27 mouse cellular contexts compared by ENCODE assay signal in genomic region chr12:79852606-79853005, GRCm38 (mm10).
DNase-seq lines count a peak whose midpoint lies in the region; ATAC-seq and TF ChIP-seq lines count a peak whose summit lies in the region.
"Had no signal": no experiment of that assay in that cellular context is flagged by ENCODE, and none has a peak within 500 bp of the region (broad histone marks: within the 10 kb centered on the region; RNA-seq: fewer than 3 reads in every experiment).

No protein-coding gene starts in this region.

- no peak for TF ChIP-seq EP300 in ES-Bruce4 (IDR thresholded peaks at IDR 0.05; ENCODE audit: insufficient read depth, low read depth, low read length)

- DNase-seq in heart, embryonic 10.5 days (ENCODE audit: low spot score): no peak
- no peak for DNase-seq in heart, postnatal 25 days (ENCODE audit: low spot score)
- DNase-seq in lung, embryonic 14.5 days: no peak
- DNase-seq in lung, adult 2 months: no peak
- DNase-seq in R1 (ENCODE audit: low read depth, low spot score): peak; percentile 80
- DNase-seq in retina, postnatal 1 day: no peak
- DNase-seq: adrenal gland, postnatal 10 days; cerebellum, adult 11-12 months; cerebellum, adult 9-11 months; embryo, embryonic 11 days; gastrocnemius, adult 2 months; gastrocnemius, postnatal 36 days; heart, postnatal 14 days; kidney, adult 2 months; layer of hippocampus, adult 9-11 months; lung, postnatal 14 days; midbrain, embryonic 14.5 days; right cerebral cortex, postnatal 4 days had no signal

- no peak for TF ChIP-seq POLR2A in lung, adult 2 months (IDR thresholded peaks at IDR 0.05; ENCODE audit: borderline replicate concordance, extremely low read depth, low read depth, low read length)
- TF ChIP-seq POLR2A in ES-Bruce4 (IDR thresholded peaks at IDR 0.05; ENCODE audit: insufficient read depth, low read length): no peak

- H3K36me3 ChIP-seq in heart, embryonic 10.5 days: no peaks in the 10 kb centered on the region
- H3K36me3 ChIP-seq in lung, embryonic 14.5 days (ENCODE audit: insufficient read depth): no peaks in the 10 kb centered on the region
- H3K36me3 ChIP-seq in ES-Bruce4 (ENCODE audit: control insufficient read depth, insufficient read depth, low read length, poor library complexity, severe bottlenecking): no peaks in the 10 kb centered on the region
- H3K36me3 ChIP-seq: embryonic facial prominence, embryonic 12.5 days; forebrain, embryonic 15.5 days; heart, embryonic 13.5 days; limb, embryonic 13.5 days had no signal

- 94% methylated on average over 4 of the region's 4 CpGs for WGBS in heart, embryonic 10.5 days
- 97% methylated on average over 4 of the region's 4 CpGs for WGBS in lung, embryonic 14.5 days
- 98% methylated on average over 4 of the region's 4 CpGs for WGBS in lung, adult 2 months

- no peak overlapping the region for H3K4me2 ChIP-seq in lung, embryonic 14.5 days
- H3K4me2 ChIP-seq: embryonic facial prominence, embryonic 12.5 days; forebrain, embryonic 15.5 days; heart, embryonic 13.5 days; limb, embryonic 13.5 days; liver, embryonic 11.5 days had no signal

- peaks cover 54% of the 10 kb centered on the region for H3K4me1 ChIP-seq in heart, embryonic 10.5 days
- H3K4me1 ChIP-seq in lung, embryonic 14.5 days (ENCODE audit: insufficient read depth): peaks cover 41% of the 10 kb centered on the region
- H3K4me1 ChIP-seq in lung, adult 2 months (ENCODE audit: control insufficient read depth, insufficient read depth, low read length): peaks cover 8% of the 10 kb centered on the region
- H3K4me1 ChIP-seq in ES-Bruce4 (ENCODE audit: control insufficient read depth, insufficient read depth, low read length): peaks cover 2% of the 10 kb centered on the region

- H3K4me3 ChIP-seq in heart, embryonic 10.5 days: no peak overlapping the region
- H3K4me3 ChIP-seq in lung, embryonic 14.5 days (ENCODE audit: low read depth, low read length): no peak overlapping the region
- H3K4me3 ChIP-seq in lung, adult 2 months (replicated peaks; ENCODE audit: extremely low read depth, low read depth, low read length): no peak overlapping the region
- no peak overlapping the region for H3K4me3 ChIP-seq in ES-Bruce4 (ENCODE audit: low read depth, low read length)
- H3K4me3 ChIP-seq: embryonic facial prominence, embryonic 12.5 days; forebrain, embryonic 15.5 days; gastrocnemius, adult 2 months; heart, adult 2 months; heart, embryonic 13.5 days; limb, embryonic 13.5 days had no signal

- ATAC-seq in lung, embryonic 14.5 days (ENCODE audit: insufficient read depth): no peak
- ATAC-seq: CD4-positive, CD25-positive, alpha-beta regulatory T cell, adult 4 months; forebrain, embryonic 15.5 days; hindbrain, embryonic 16.5 days had no signal

- H3K27ac ChIP-seq in heart, embryonic 10.5 days: 0 out of 2 replicates have a peak overlapping the region, but pooled peaks have one; percentile 38
- H3K27ac ChIP-seq in lung, embryonic 14.5 days (ENCODE audit: low read depth): no peak overlapping the region
- H3K27ac ChIP-seq in ES-Bruce4 (ENCODE audit: insufficient read depth, low read length): peak overlapping the region; percentile 99
- H3K27ac ChIP-seq: forebrain, embryonic 15.5 days; gastrocnemius, adult 2 months; heart, adult 2 months; limb, embryonic 13.5 days had no signal

- intact Hi-C loops in heart, postnatal 25 days (cut with DNase I): no loop called here

- no peaks in the 10 kb centered on the region for H3K9me3 ChIP-seq in heart, embryonic 10.5 days
- H3K9me3 ChIP-seq in lung, embryonic 14.5 days (ENCODE audit: low read depth, low read length): peaks cover 3% of the 10 kb centered on the region; the same call in 1 of the 2 replicates
- H3K9me3 ChIP-seq in ES-Bruce4 (replicated peaks; ENCODE audit: control insufficient read depth, insufficient read depth, low read length, poor library complexity, severe bottlenecking): peaks cover 3% of the 10 kb centered on the region; the same call in 1 of the 2 replicates
- H3K9me3 ChIP-seq: embryonic facial prominence, embryonic 12.5 days; forebrain, embryonic 15.5 days had no signal

- TF ChIP-seq CTCF in lung, embryonic 14.5 days (IDR thresholded peaks at IDR 0.05; ENCODE audit: low read depth): peak; percentile 14; the same call in 1 of the 2 replicates
- TF ChIP-seq CTCF in lung, adult 2 months (IDR thresholded peaks at IDR 0.05; ENCODE audit: insufficient read depth, low read length): no peak
- peak; percentile 33 for TF ChIP-seq CTCF in ES-Bruce4 (IDR thresholded peaks at IDR 0.05; ENCODE audit: low read depth, low read length)

- H3K27me3 ChIP-seq in heart, embryonic 10.5 days (ENCODE audit: insufficient read depth, poor library complexity, severe bottlenecking): no peaks in the 10 kb centered on the region
- no peaks in the 10 kb centered on the region for H3K27me3 ChIP-seq in lung, embryonic 14.5 days (ENCODE audit: insufficient read depth, low read length)
- H3K27me3 ChIP-seq in ES-Bruce4 (ENCODE audit: control insufficient read depth, insufficient read depth, low read length, poor library complexity, severe bottlenecking): no peaks in the 10 kb centered on the region
- H3K27me3 ChIP-seq: embryonic facial prominence, embryonic 12.5 days; forebrain, embryonic 15.5 days; heart, embryonic 13.5 days; limb, embryonic 13.5 days had no signal

- no peak overlapping the region for H3K9ac ChIP-seq in lung, embryonic 14.5 days
- H3K9ac ChIP-seq in ES-Bruce4 (ENCODE audit: low read depth, poor library complexity, severe bottlenecking): no peak overlapping the region
- H3K9ac ChIP-seq: embryonic facial prominence, embryonic 12.5 days; forebrain, embryonic 15.5 days; heart, embryonic 13.5 days; limb, embryonic 13.5 days had no signal
